ENCODE assay signal across 14 mouse cellular contexts in the genomic region with DNA sequence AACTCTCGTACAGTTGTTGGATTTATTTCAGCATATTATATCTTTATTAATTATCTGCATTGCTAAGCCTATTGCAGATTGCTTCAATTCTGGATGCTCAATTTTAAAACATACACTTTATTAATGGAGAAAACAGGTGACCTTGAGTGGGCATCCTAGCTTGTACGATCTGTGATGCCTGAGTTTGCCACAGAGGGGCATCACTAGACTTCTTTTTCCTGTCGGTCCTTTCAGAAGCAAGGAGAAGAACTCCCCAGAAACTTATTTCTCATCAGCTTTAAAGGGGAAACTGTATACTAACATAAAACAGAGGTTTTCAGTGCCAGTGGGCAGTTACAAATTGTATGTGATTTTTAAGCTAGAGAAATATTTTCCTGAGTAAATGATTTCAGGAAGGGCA.
A peak's percentile ranks its signal among the peaks of the same experiment; 100 is the strongest.
DNase-seq lines count a peak whose midpoint lies in the region; ATAC-seq and TF ChIP-seq lines count a peak whose summit lies in the region.
"Had no signal": no experiment of that assay in that cellular context is flagged by ENCODE, and none has a peak within 500 bp of the region (broad histone marks: within the 10 kb centered on the region; RNA-seq: fewer than 3 reads in every experiment).

No protein-coding gene starts in this region.

- ATAC-seq in cerebellum, adult (ENCODE audit: insufficient number of reproducible peaks, low FRiP score, low TSS enrichment) = no peak
- ATAC-seq in erythroid progenitor cell, adult 5-6 weeks (replicated peaks; ENCODE audit: low FRiP score, poor library complexity, severe bottlenecking) = no peak

- peak; percentile 33 to 45 for DNase-seq in cerebellum, postnatal 10 days
- DNase-seq in left cerebral cortex, adult 2 months (ENCODE audit: extremely low spot score in 1 of 2, low spot score in 2 of 2) = peak in 1 of 2 experiments; percentile 12
- DNase-seq in left cerebral cortex, adult 8-10 months (ENCODE audit: low spot score in 2 of 2) = no peak
- DNase-seq in brain, embryonic 18.5 days (ENCODE audit: low read depth, low spot score) = peak; percentile 12
- peak; percentile 10 to 35 for DNase-seq in right cerebral cortex, adult 2 months (ENCODE audit: low spot score in 2 of 2)
- DNase-seq in ovary, adult 18-20 months (ENCODE audit: low spot score) = no peak
- DNase-seq: adrenal gland, postnatal 14 days; B cell, adult 2 months; cerebellum, adult 9-11 months; heart, postnatal 14 days; kidney, adult 18-20 months; liver, embryonic 13.5 days had no signal

- peak; percentile 58 for TF ChIP-seq CTCF in left cerebral cortex, adult 2 months (IDR thresholded peaks at IDR 0.05)

- no peak overlapping the region for H3K4me3 ChIP-seq in left cerebral cortex, adult 2 months
- H3K4me3 ChIP-seq: liver, embryonic 13.5 days had no signal

- intact Hi-C loops in left cerebral cortex, adult 2 months (cut with DNase I) = loop anchor here (10.0 kb wide), 1 partner anchor 284 kb away; no protein-coding TSS in a partner anchor

- no peak overlapping the region for H3K27ac ChIP-seq in left cerebral cortex, adult 2 months
- H3K27ac ChIP-seq: liver, embryonic 13.5 days had no signal

Comparison
In these comparisons a context has a peak if more than half of its experiments do, and no peak if none do; other contexts are left out.
1. DNase-seq: peak in cerebellum, postnatal 10 days (2 of 2), brain, embryonic 18.5 days (single experiment) and right cerebral cortex, adult 2 months (2 of 2); none in left cerebral cortex, adult 8-10 months (0 of 2) and ovary, adult 18-20 months (single experiment).